Mouse (Mus musculus) forelimb bud, embryonic 11.5 days (tissue): ENCODE results near the gene Tle3.

ENCODE experiments used
- DNase-seq: peaks from one replicate; pipeline ENCODE4 v3.0.0-alpha.2; 2012; ENCODE audit warnings: low read depth, low spot score

The Tle3 gene

DNA sequence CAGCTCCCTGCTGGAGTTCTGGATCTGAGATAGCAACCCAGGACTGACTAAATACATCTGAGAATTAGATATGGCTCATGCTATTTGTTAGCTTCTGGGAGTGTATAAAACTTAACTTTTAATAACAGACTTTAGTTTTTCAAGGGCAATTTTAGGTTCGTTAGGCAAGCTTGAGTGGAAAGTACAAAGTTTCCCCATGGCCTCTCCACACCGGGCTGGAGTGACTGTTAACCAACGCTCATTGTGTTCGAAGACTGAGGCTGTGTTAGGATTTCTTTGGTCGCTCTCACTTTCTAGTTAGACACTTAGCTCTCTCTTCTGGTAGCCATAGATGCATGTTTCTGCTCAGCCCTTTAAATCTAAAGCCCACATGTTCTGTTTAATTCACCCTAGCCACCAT is 21.7 kb downstream of the Tle3 start:
- DNase-seq, result no peak

DNA sequence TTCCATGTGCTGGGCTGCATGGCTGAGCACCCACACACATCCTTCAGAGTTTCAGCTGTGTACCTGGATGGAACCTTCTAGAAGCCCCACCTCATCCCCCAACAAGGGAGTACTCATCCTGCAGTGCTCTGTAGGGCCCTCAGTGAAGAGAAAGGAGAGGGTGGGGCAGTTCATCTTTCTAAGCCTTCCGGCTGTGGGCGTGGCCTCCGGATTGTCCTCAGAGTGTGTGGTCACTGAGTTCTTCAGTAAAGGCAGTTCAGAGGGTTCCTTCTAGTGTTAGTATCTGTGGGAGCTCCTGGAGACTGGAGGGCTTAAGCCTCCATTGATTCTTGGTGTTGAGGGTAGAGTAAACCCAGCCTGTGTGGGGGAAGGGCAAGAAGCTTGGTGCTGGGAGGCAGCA is 22.9 kb downstream of the Tle3 start:
- no peak for DNase-seq

DNA sequence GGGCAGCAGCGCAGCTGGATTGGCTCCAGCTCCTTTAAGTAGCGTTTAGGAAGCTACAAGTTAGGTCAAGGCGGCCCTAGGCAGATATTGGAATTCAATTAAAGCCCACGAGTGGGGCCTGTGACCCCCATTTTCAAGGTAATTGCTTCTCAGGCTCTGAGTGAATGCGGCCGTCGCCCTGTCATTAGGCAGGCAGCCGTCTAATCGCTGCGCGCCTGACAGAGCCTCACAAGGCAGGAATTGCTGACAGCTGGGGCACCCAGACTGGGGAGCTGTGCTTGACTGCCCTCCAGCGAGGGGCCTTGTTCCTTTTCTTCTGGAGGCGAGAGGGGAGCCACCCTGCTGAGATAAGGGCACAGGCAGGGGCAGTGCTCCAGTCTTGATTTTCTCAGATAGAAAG is 24.3 kb downstream of the Tle3 start:
- no peak for DNase-seq

DNA sequence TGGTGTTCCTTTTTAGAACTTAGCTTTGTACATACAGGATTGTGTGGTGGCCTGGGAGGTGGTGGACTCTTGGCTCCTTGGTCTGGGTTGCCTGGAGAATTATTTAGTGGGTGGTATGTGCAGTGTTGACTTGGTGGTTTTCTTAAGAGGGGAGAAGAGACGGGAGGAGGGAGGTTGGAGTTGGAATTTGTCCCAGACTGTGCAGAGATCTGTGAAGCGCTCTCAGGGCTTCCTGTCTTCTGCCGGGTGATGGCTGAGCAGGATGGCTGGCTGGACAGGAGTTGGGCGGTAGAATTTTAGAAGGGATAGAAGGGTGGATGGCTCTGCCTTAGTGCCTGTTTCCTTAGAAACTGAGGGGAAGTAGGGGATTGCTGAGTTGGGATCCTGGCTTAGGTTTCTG is 25.0 kb downstream of the Tle3 start:
- no peak for DNase-seq

- DNase-seq, result no peak
Observed at GRCm38 (mm10) chr9:61398160-61398559, 26.0 kb downstream of the Tle3 start.

DNA sequence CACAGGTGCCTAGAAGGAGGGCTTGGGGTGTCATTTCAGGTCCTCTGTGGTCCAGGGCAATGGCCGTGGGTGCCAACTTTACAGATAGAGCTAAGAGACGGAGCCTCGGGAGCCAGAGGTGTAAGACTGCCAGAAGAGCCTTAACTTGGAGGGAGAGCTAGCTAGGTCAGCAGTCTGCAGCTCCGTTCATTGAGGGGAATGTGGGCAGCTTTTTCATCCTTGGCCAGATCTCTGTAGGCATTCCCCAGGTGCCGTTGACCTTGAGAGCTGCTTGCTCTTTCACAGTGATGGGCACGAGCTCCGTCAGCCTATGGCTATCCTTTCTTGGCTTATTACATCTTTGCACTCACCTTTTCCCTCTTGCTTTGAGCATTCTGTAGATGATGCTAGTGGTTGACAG is 28.0 kb downstream of the Tle3 start:
- DNase-seq, result no peak

DNA sequence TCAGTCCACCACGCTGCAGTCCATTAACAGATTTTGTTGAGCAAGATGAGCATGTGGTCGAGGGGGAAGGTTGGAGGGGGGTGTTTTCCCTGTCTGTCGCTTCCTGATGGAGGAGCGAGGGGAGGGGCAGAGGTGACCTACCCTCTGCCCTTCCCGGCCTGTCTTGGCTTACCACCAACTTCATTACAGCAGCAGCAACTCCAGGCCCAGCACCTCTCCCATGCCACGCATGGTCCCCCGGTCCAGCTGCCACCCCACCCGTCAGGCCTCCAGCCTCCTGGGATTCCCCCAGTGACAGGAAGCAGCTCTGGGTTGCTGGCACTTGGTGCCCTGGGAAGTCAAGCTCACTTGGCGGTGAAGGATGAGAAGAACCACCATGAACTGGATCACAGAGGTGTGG is 29.5 kb downstream of the Tle3 start:
- no peak for DNase-seq

DNA sequence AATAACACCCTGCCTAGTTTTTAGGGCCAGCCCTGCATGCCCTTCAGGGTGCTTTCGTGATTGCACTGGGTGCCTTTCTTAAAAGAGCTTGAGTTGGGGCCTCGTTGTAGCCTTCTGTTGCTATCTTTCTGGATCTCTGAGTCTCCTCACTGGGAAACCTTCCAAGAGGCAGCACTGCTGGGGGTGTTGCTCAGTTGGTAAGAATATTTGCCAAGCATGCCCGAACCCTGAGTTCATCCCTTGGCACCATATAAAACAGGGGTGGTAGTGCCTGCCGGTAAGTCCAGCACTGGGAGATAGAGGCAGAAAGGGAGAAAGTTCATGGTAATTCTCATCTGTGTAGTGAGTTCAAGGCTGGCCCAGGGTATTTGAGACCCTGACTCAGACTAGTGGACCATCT is 30.1 kb downstream of the Tle3 start:
- no peak for DNase-seq

- no peak for DNase-seq
Observed at GRCm38 (mm10) chr9:61402716-61403115, 30.6 kb downstream of the Tle3 start.

DNA sequence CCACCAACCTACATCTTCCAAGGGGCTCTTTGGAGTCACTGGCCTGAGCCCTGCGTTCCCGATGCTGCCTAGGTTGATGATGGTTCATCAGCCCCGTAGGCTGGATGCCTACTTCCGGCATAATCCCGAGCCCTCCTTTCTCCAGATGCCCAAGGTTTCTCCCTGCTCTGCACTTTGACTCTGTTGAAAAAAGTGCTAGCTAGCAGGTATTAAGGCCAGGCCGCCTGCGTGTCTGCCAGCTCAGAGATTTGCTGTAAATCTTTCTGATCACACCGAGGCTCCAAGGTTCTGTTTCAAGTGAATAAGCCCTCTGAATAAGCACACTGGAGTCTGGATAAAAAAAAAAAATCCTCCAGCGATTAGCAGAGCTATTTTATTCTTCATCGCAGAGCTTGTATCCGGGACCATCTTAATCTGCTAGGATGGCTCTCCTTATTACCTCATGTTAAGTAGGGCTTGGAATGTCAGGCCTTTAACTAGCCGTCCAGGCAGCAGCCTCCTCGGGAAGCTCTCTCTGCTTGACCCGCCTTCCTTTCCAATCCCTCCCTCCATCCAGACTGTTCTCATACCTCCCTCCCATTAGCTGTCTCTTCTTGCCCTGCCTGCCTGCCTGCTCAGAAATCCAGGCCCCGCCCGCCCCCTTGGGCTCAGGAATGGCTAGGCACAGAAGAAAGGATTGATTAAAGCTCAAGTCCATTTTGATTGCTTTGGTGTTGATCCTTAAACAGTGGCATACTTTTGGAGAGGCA is 31.9 kb downstream of the Tle3 start:
- DNase-seq, result no peak

GRCm38 (mm10) chr9:61404615-61404980 is 32.4 kb downstream of the Tle3 start:
- no peak for DNase-seq

- DNase-seq, result peak; percentile 84
Observed at GRCm38 (mm10) chr9:61404998-61405621, 32.9 kb downstream of the Tle3 start.

DNA sequence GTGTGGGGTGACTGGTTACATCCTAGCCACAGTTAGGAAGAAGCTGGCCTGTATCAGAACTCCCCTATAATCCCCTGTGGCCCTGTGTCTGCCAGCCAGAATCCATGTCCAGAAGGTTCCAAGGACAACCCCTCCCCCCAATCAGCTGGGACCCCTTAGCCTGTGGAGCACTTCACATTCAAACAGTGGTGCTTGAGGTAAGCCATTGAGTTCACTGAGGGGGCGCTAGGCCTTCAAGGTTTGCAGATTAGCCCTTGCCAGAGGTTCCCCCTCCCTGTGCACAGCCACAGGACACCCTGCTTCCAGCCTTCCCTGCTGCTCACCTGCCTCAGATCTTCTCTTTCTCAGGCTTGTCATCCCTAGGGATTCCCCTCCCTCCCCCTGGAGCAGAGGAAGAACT is 34.2 kb downstream of the Tle3 start:
- DNase-seq, result no peak

DNA sequence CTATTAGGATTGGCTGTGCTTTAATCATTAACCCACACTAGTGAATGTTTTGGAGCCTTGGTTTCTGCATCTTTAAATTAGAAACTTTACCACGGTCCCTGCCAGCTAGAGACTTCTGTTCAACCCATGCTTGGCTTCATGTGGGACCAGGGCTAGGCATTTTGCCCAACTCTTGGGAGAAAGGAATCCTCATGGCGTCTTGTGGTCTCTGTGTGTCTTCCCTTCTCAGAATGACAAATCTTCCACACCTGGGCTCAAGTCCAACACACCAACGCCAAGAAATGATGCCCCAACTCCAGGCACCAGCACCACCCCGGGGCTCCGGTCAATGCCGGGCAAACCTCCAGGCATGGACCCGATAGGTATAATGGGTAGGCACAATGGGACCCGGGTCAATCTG is 36.9 kb downstream of the Tle3 start:
- no peak for DNase-seq

GRCm38 (mm10) chr9:61413665-61414456 is 41.7 kb downstream of the Tle3 start:
- no peak for DNase-seq

DNA sequence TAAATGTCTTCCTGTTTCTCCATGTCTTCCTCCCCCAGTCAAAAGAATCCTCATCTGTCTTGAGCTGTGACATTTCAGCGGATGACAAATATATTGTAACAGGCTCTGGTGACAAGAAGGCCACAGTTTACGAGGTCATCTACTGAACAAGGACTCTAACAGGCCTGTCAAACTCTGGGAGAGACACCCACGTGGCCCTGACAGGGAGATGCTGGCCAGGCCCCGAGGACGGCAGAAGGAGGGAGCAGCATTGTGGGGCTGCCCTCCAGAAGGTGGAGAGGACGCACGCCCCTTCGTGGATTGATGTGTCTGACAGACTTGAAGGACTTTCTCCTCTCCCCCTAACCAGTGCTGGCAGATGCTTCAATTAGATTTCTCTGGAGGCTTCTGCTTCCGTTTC is 44.4 kb downstream of the Tle3 start:
- DNase-seq, result no peak

GRCm38 (mm10) chr9:61421626-61422025 is 49.5 kb downstream of the Tle3 start:
- no peak for DNase-seq

DNA sequence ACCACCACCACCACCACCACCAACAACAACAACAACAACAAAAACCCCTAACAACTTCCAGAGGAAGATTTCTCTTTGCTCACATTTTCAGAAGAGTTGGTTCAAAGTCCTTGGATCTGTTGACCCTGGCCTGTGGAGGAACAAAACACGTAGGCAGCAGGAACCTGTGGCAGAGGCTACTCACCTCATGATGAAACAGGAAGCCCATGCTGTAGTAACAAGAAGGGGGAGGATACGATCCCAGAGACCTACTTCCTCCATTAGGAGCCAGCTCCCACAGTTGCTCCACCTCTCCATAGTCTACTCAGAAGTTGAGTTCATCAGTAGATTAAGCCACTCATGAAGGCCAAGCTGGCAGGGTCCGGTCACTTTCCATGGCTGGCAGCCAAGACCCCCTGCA is 52.1 kb downstream of the Tle3 start:
- no peak for DNase-seq

- DNase-seq, result no peak
Observed at GRCm38 (mm10) chr9:61426493-61426892, 54.3 kb downstream of the Tle3 start.

DNA sequence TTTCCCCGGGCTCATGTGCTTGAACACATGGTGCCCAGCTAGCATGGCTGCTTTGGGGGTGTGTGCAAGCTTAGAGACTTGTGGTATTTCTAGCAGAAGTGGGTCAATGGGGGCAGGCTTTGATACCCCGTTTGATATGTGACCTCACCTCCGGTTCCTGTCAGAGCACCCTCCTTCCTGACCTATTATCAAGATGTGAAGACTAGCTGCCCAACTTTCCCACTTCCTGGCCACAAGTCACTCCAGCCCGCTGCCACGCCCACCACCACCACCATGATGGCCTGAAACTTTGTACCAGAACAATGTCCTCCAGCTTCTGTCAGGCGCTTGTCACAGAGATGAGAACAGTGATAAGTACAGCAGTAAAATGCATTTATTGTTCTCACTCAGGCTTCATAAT is 54.9 kb downstream of the Tle3 start:
- DNase-seq, result no peak

DNA sequence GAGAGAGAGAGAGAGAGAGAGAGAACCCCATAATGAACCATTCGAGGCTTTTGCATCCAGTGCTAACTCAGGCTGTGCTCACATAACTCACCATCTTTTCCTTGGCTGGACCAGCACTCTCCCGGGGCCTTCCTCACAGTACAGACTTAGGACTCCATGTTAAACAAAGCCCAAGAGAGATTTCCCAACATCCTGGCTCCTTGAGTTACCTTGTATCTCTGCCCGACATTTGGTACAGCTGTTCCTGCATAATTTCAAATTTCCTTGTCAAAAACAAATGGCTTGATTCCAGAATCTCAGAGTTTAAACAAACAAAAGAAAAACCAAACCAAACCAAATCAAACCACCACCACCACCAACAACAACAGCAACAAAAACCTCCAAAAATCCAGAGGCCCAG is 55.7 kb downstream of the Tle3 start:
- no peak for DNase-seq

DNA sequence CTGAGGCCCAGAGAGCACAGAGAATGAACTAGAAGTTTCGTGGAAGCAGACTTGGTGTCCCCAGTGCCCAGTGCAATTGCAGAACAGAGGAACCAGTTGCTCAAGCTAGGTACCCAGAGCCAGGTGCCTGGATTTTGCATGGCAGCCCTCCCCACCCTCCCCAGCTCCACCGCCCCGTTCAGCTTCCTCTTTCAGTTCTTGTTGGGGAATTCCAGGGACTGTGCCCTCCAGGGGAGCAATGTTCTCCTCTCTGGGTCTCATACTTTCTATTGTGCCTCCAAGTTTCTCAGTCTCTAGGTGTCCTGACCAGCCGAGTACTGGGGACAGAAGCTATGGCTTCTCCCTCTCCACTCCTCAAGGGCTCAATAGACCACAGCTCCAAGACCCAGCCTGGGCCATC is 59.7 kb downstream of the Tle3 start:
- no peak for DNase-seq

DNA sequence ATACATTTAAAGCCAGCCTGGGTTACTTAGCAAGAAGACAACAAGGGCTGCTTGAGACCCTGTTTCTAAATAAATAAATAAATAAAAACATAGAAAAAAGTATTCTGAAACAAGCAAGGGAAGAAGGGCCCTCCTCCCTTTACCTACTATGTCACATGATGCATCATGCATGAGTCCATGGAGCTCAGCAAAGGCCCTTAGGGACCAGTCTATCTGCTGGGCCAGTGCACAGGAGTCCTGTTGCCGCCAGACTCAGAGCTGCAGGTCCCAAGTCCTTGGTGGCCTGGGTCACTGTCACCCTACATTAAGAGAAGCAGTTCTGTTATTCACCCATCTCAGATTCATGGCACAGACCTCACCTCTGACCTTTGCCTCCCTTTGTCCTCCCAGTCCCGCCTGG is 61.0 kb downstream of the Tle3 start:
- no peak for DNase-seq
